Mouse (Mus musculus): ENCODE data around the gene Efcab7. TPM values are rescaled to one million over a fixed set of nuclear protein-coding genes. Genes with fewer than 3 reads are reported as not detected.
A peak's percentile ranks its signal among the peaks of the same experiment; 100 is the strongest.

Efcab7 gene
- 22.2 and 24.2 TPM in 2 replicates for polyA plus RNA-seq (2016; fragmentation: Nextera tagmentation; extraction: Ambion mirVana)

GRCm38 (mm10) chr4:99829094-99830073, at the start of gene Efcab7:
Gene Efcab7 (plus strand): TSS chr4:99829198.
- Histone ChIP-seq H3K4me3 (peak within 1 kb of the TSS; percentile 73), H3K4me1 (peaks cover 10% of the 10 kb centered on the region; the same call in 1 of the 2 replicates), H3K27ac (replicated peaks) (peak within 1 kb of the TSS; percentile 96), H3K9me3 (no peaks in the 10 kb centered on the region), H3K27me3 (no peaks in the 10 kb centered on the region), H3K4me2 (replicated peaks) (peak within 1 kb of the TSS; percentile 63), H3K9ac (replicated peaks) (peak within 1 kb of the TSS; percentile 88), H3K36me3 (0 out of 2 replicates have a peak, but pooled peaks cover 4% of the 10 kb centered on the region)
- peak; percentile 90 for ATAC-seq (ENCODE audit: low FRiP score, low read depth)
- WGBS, result under 1% methylated on average over 48 of the region's 48 CpGs

DNA sequence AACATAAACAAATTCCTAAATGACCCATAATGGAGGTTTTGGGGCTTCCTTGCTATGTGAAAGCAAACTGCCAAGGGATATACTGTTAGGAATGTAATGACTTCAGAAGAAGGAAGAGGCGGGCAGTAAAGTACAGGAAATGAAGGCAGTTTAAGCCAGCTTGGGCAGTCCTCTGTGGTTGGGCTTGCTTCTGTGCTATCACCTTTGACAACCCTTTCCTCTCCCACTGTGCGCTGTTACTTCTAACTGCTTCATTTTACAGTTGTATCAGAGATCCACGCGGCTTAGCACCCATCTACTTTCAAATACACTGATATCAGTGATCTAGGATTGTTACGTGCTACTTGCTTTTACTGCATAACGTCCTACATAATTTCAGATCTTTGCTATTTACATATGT, 36.6 kb upstream of the Efcab7 start:
- ATAC-seq (ENCODE audit: low FRiP score, low read depth), result no peak
- Histone ChIP-seq H3K4me1 (no peaks in the 10 kb centered on the region), H3K9ac (replicated peaks) (no peak overlapping the region), H3K27me3 (no peaks in the 10 kb centered on the region), H3K36me3 (no peaks in the 10 kb centered on the region), H3K4me2 (replicated peaks) (no peak overlapping the region), H3K4me3 (no peak overlapping the region), H3K27ac (replicated peaks) (no peak overlapping the region), H3K9me3 (0 out of 2 replicates have a peak, but pooled peaks cover 3% of the 10 kb centered on the region)
- 95% methylated on average over 6 of the region's 6 CpGs for WGBS

DNA sequence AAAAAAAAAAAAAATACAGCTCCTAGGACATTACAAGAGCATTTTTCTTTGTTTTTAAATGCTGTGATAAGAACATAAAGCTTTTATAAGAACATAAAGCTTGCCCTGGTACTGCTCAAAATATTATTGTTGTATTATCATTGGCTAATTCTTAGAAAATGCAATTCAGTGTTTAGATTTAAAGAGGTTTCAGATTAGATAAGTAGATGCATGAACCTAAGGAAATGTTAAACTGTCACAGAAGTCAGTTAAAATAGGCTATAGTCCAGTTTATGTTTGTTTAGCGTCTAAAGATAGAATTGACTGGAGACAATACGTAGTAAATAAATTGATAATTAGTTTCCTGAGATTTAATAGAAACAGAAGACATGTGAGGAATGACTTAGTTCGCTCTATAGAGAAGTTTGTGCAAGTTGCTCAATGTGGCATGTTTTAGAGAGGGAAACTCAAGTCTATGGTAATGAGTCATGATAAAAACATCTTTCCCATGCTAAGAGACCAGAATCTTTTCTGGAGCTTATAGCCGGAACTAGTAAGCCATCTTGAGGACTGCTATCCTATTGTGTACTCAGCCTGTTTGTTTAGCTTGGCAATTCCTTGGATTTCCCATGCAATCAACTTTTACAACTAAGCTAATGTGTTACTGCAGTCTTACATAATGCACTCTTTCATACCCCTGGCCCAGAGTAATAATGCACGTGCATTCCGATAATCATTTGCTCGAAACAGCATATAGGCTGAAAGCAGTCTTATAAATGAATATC, 12.1 kb upstream of the Efcab7 start:
- Histone ChIP-seq H3K27me3 (no peaks in the 10 kb centered on the region), H3K4me3 (no peak overlapping the region), H3K9me3 (no peaks in the 10 kb centered on the region), H3K27ac (replicated peaks) (no peak overlapping the region), H3K9ac (replicated peaks) (no peak overlapping the region), H3K36me3 (no peaks in the 10 kb centered on the region), H3K4me1 (no peaks in the 10 kb centered on the region), H3K4me2 (replicated peaks) (no peak overlapping the region)
- WGBS, result 92% methylated on average over 7 of the region's 7 CpGs
- no peak for ATAC-seq (ENCODE audit: low FRiP score, low read depth)

DNA sequence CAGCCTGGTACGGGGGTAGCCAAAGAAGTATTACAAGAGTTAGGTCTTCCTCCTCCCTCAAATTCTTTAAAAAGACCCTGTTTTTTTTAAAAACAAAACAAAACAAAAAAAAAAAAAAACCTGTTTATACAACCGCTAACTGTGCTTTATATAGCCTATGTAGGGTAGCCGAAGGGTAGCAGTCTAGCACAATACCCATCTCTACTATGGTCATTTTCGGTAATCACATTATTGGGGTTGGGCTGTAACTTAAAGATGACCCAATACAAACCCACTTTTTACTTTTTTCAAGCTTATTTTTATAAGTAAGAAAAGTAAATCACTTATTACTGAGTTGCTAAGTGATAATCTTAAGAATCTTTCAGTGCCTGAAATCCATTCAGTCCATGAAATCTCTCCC, 661 bp upstream of the Efcab7 start:
- no peak overlapping the region for H3K27ac ChIP-seq (replicated peaks)

GRCm38 (mm10) chr4:99828739-99829093, 282 bp upstream of the Efcab7 start:
- H3K4me1 ChIP-seq, result peaks cover 10% of the 10 kb centered on the region; the same call in 1 of the 2 replicates
- H3K36me3 ChIP-seq, result 0 out of 2 replicates have a peak, but pooled peaks cover 4% of the 10 kb centered on the region
- no peaks in the 10 kb centered on the region for H3K9me3 ChIP-seq
- H3K27me3 ChIP-seq, result no peaks in the 10 kb centered on the region
- H3K4me3 ChIP-seq, result peak overlapping the region; percentile 73
- peak overlapping the region; percentile 88 for H3K9ac ChIP-seq (replicated peaks)
- peak overlapping the region; percentile 96 for H3K27ac ChIP-seq (replicated peaks)
- under 1% methylated on average over 7 of the region's 7 CpGs for WGBS
- peak overlapping the region; percentile 63 for H3K4me2 ChIP-seq (replicated peaks)
- no peak for ATAC-seq (ENCODE audit: low FRiP score, low read depth)

More for the DNA sequence above, 661 bp upstream of the Efcab7 start:
- 53% methylated on average over 4 of the region's 4 CpGs for WGBS
- Histone ChIP-seq H3K9ac (replicated peaks) (peak overlapping the region; percentile 88; the same call in 1 of the 2 replicates), H3K9me3 (no peaks in the 10 kb centered on the region), H3K4me3 (peak overlapping the region; percentile 73), H3K4me1 (peaks cover 10% of the 10 kb centered on the region; the same call in 1 of the 2 replicates), H3K36me3 (0 out of 2 replicates have a peak, but pooled peaks cover 4% of the 10 kb centered on the region), H3K27me3 (no peaks in the 10 kb centered on the region), H3K4me2 (replicated peaks) (peak overlapping the region; percentile 63)
- ATAC-seq (ENCODE audit: low FRiP score, low read depth), result no peak

GRCm38 (mm10) chr4:99881882-99882281, 52.9 kb downstream of the Efcab7 start:
- H3K27ac ChIP-seq (replicated peaks), result no peak overlapping the region
- H3K9me3 ChIP-seq, result no peaks in the 10 kb centered on the region
- no peak overlapping the region for H3K4me2 ChIP-seq (replicated peaks)
- ATAC-seq (ENCODE audit: low FRiP score, low read depth), result no peak
- 0 out of 2 replicates have a peak, but pooled peaks cover 5% of the 10 kb centered on the region for H3K4me1 ChIP-seq
- no peak overlapping the region for H3K4me3 ChIP-seq
- no peak overlapping the region for H3K9ac ChIP-seq (replicated peaks)
- H3K27me3 ChIP-seq, result no peaks in the 10 kb centered on the region
- H3K36me3 ChIP-seq, result no peaks in the 10 kb centered on the region

DNA sequence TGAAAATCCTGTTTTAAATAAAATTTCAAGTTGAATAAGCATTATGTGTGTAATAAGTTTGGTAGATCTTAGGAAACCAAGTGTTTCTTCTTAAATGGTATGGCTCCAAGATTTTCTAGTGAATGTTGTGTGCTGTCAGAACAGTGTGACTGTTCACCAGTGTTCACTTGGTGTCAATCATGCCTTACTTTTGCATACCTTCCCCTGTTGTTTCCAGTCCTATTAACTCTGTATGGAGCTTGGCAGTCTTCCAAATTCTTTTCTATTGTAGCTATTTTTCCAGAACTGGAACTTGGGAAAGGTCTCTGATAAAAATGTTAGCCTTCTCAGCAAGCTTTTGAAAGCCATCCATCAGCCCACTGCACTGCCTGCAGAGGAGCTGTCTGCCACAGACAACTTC, 53.4 kb downstream of the Efcab7 start:
- Histone ChIP-seq H3K4me2 (replicated peaks) (no peak overlapping the region), H3K27ac (replicated peaks) (no peak overlapping the region), H3K36me3 (no peaks in the 10 kb centered on the region), H3K9ac (replicated peaks) (no peak overlapping the region), H3K4me1 (0 out of 2 replicates have a peak, but pooled peaks cover 5% of the 10 kb centered on the region), H3K9me3 (no peaks in the 10 kb centered on the region), H3K27me3 (no peaks in the 10 kb centered on the region), H3K4me3 (no peak overlapping the region)
- no peak for ATAC-seq (ENCODE audit: low FRiP score, low read depth)

DNA sequence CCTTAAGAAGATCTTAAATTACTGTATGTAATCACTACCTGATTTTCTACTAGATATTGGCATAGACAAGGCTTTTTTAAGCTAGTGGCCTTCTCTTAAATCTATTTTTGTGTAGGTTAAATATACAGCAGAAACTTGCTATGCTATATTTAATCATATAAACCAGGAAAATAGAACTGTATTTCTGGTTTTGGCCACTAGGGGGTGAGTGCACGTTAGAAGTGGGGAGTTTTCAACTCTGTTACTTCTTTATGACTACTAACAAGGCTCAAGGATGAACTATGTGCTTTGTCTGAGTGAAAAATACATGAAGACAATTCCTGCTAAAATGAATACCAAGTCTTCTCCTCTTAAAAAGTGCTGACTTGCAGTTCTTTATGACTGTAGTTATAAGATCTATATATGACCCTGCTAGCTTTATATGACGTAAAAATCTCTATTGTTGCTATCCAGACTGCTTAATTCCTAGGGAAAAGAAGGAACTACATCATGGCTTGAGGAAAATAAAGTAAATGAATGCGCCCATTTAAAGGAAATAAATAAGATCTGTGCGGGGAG, 85.0 kb downstream of the Efcab7 start:
- no peak overlapping the region for H3K4me3 ChIP-seq
- no peaks in the 10 kb centered on the region; the same call in 1 of the 2 replicates for H3K36me3 ChIP-seq
- no peaks in the 10 kb centered on the region for H3K9me3 ChIP-seq
- WGBS, result 71% methylated on average over 4 of the region's 4 CpGs
- H3K4me2 ChIP-seq (replicated peaks), result no peak overlapping the region
- no peak for ATAC-seq (ENCODE audit: low FRiP score, low read depth)
- no peak overlapping the region for H3K27ac ChIP-seq (replicated peaks)
- H3K27me3 ChIP-seq, result no peaks in the 10 kb centered on the region
- H3K9ac ChIP-seq (replicated peaks), result no peak overlapping the region
- H3K4me1 ChIP-seq, result no peaks in the 10 kb centered on the region

DNA sequence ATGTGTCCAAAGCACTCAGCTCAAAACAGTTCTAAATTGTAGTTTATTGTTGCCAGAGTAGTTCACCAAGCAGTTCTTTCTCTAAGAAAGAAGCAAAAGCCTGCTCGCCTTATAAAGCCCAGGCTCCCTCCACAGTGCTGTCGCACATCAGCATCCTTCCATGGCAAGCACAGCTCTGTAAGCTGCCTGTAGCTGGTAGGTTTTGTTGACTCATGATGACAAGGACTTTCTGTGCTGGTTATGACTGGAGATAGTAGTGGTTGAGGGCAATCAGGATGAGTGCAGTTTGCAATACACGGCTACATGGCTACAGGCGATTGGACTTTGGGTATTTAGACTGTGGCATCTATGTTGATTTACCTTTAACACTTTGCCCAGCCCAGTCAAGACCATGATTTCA, 97.4 kb downstream of the Efcab7 start:
- H3K36me3 ChIP-seq, result no peaks in the 10 kb centered on the region
- 92% methylated on average over 4 of the region's 4 CpGs for WGBS
- no peaks in the 10 kb centered on the region for H3K9me3 ChIP-seq
- H3K4me1 ChIP-seq, result peaks cover 9% of the 10 kb centered on the region
- H3K27ac ChIP-seq (replicated peaks), result no peak overlapping the region
- H3K4me2 ChIP-seq (replicated peaks), result no peak overlapping the region
- no peak overlapping the region for H3K4me3 ChIP-seq
- ATAC-seq (ENCODE audit: low FRiP score, low read depth), result no peak
- no peak overlapping the region for H3K9ac ChIP-seq (replicated peaks)
- peaks cover 11% of the 10 kb centered on the region for H3K27me3 ChIP-seq

DNA sequence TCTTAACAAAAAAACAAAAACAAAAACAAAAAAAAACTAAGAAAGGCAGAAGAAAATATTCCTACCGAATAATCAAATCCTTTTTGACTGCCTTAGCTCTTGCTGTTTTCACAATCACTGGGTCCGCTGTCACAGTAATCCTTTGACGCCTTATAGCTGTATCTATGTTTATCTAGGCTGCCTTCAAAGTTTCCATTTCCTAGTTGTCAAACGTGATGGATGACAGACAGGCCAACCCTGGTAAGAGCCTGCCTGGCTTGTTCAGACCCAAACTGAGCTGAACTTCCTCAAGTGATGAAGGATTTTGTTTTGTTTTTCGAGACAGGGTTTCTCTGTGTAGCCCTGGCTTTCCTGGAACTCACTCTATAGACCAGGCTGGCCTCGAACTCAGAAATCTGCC, 99.5 kb downstream of the Efcab7 start:
- 82% methylated on average over 6 of the region's 6 CpGs for WGBS
- no peak for ATAC-seq (ENCODE audit: low FRiP score, low read depth)
- no peak overlapping the region for H3K4me3 ChIP-seq
- H3K27me3 ChIP-seq, result peaks cover 12% of the 10 kb centered on the region
- peaks cover 10% of the 10 kb centered on the region for H3K4me1 ChIP-seq
- H3K27ac ChIP-seq (replicated peaks), result no peak overlapping the region
- H3K36me3 ChIP-seq, result no peaks in the 10 kb centered on the region
- no peaks in the 10 kb centered on the region for H3K9me3 ChIP-seq
- H3K9ac ChIP-seq (replicated peaks), result no peak overlapping the region
- H3K4me2 ChIP-seq (replicated peaks), result no peak overlapping the region

DNA sequence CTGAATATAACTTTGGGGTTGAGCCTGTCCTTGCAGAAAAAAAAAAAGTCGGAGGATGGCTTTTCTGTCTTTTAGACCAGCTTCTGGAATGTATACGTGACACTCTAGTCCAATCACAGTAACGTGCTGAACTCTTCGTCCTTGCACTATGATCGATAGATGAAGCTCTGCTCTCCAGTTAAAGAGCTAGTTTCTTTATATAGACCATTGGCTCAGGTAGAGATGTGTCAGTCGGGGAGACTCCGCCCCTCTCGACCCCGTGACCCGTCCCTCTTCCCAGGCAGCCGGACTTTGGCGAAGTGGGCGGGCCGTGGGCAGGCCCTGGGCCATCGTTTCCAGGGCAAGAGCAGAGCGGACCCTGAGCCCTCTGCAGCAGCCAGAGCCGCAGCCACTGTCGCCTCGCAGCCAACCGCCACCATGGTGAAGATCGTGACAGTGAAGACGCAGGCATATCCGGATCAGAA, 100.2 kb downstream of the Efcab7 start, which contains the start of gene Pgm1:
TSS of gene Pgm1 (plus strand) at position 266 of the 464 bp plus-strand sequence.
- 5% methylated on average over 23 of the region's 23 CpGs for WGBS
- H3K4me1 ChIP-seq, result peaks cover 10% of the 10 kb centered on the region
- peaks cover 12% of the 10 kb centered on the region for H3K27me3 ChIP-seq
- no peaks in the 10 kb centered on the region for H3K36me3 ChIP-seq
- no peaks in the 10 kb centered on the region for H3K9me3 ChIP-seq
- peak within 1 kb of the TSS; percentile 64 for H3K4me3 ChIP-seq
- H3K4me2 ChIP-seq (replicated peaks), result peak within 1 kb of the TSS; percentile 90
- peak within 1 kb of the TSS; percentile 88 for H3K27ac ChIP-seq (replicated peaks)
- peak; percentile 89 for ATAC-seq (ENCODE audit: low FRiP score, low read depth)
- peak within 1 kb of the TSS; percentile 69 for H3K9ac ChIP-seq (replicated peaks)

Measured in midbrain, embryonic 12.5 days (tissue).